ENCODE assay signal across 20 mouse cellular contexts in the genomic region with DNA sequence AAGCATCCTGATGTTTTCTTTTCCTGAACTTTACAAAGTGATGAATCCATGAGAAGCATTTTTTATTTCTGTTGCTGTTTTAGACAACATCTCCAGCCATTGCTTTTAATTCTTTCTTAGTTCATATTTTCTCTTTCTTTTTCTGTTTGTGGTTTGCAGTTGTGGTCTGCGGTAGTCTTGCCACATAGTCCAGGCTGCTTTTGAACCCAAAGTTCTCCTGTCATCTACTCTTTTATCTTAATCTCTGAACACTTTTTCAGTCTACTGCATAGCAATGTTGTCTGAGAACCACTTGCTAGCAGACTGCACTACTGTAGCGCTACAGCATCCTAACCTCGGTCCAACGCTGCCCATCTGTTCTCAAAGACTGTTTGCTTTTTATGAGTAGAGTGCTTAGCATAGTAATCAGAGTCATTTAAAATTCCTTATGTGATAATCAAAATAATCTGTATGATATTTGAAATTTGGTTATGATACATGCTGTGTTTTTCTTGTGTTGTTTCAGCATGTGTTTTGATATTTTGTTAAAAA.
DNase-seq lines count a peak whose midpoint lies in the region; ATAC-seq and TF ChIP-seq lines count a peak whose summit lies in the region.
"Had no signal": no experiment of that assay in that cellular context is flagged by ENCODE, and none has a peak within 500 bp of the region (broad histone marks: within the 10 kb centered on the region; RNA-seq: fewer than 3 reads in every experiment).

No protein-coding gene starts in this region.

- H3K27ac ChIP-seq in forebrain, embryonic 16.5 days (ENCODE audit: low read length): no peak overlapping the region
- no peak overlapping the region for H3K27ac ChIP-seq in forebrain, embryonic 11.5 days (ENCODE audit: low read depth, low read length)
- H3K27ac ChIP-seq: embryonic facial prominence, embryonic 13.5 days; heart, adult 2 months; hindbrain, embryonic 10.5 days; hindbrain, embryonic 14.5 days had no signal

- H3K9ac ChIP-seq in forebrain, embryonic 16.5 days (replicated peaks; ENCODE audit: low read depth, low read length): no peak overlapping the region
- H3K9ac ChIP-seq in forebrain, embryonic 11.5 days (ENCODE audit: low read length): no peak overlapping the region
- H3K9ac ChIP-seq: embryonic facial prominence, embryonic 13.5 days; heart, embryonic 12.5 days; hindbrain, embryonic 14.5 days had no signal

- H3K9me3 ChIP-seq in forebrain, embryonic 16.5 days (ENCODE audit: control insufficient read depth, low read length): no peaks in the 10 kb centered on the region
- no peaks in the 10 kb centered on the region for H3K9me3 ChIP-seq in forebrain, embryonic 11.5 days (ENCODE audit: control insufficient read depth, low read length)
- H3K9me3 ChIP-seq: embryonic facial prominence, embryonic 13.5 days; heart, embryonic 12.5 days; hindbrain, embryonic 10.5 days had no signal

- H3K36me3 ChIP-seq in forebrain, embryonic 16.5 days (ENCODE audit: control insufficient read depth, insufficient read depth): no peaks in the 10 kb centered on the region
- no peaks in the 10 kb centered on the region for H3K36me3 ChIP-seq in forebrain, embryonic 11.5 days (ENCODE audit: control insufficient read depth, insufficient read depth, low read length)
- H3K36me3 ChIP-seq: embryonic facial prominence, embryonic 13.5 days; heart, embryonic 12.5 days; hindbrain, embryonic 10.5 days had no signal

- ATAC-seq in forebrain, embryonic 16.5 days: peak; percentile 65; the same call in 1 of the 2 replicates
- ATAC-seq in forebrain, embryonic 11.5 days (replicated peaks; ENCODE audit: low FRiP score): no peak
- ATAC-seq in megakaryocyte, adult 5-6 weeks (ENCODE audit: poor library complexity, severe bottlenecking): peak; percentile 84
- ATAC-seq: activated CD4-positive, CD25-positive, alpha-beta regulatory T cell, adult 4 months; forebrain, embryonic 14.5 days; Patski had no signal

- DNase-seq in forebrain, embryonic 11.5 days (ENCODE audit: low spot score): no peak
- peak; percentile 14 to 35 for DNase-seq in layer of hippocampus, adult 8-10 months (ENCODE audit: low spot score in 2 of 2)
- no peak for DNase-seq in layer of hippocampus, postnatal 25 days (ENCODE audit: extremely low spot score in 1 of 2, low spot score in 1 of 2)
- DNase-seq in brain, embryonic 14.5 days (ENCODE audit: low read depth): peak; percentile 30
- DNase-seq in heart, adult 8-10 months (ENCODE audit: low spot score): no peak
- DNase-seq in cerebellum, postnatal 4 days (ENCODE audit: low spot score in 2 of 2): no peak
- DNase-seq: adrenal gland, postnatal 14 days; cerebellum, adult 2 months; cerebellum, postnatal 14 days; gastrocnemius, postnatal 10 days; heart, adult 2 months had no signal

- no peaks in the 10 kb centered on the region for H3K27me3 ChIP-seq in forebrain, embryonic 16.5 days (replicated peaks; ENCODE audit: control insufficient read depth, insufficient read depth, low read length)
- no peaks in the 10 kb centered on the region for H3K27me3 ChIP-seq in forebrain, embryonic 11.5 days (ENCODE audit: control insufficient read depth, insufficient read depth, low read length)
- H3K27me3 ChIP-seq: embryonic facial prominence, embryonic 13.5 days; heart, embryonic 12.5 days had no signal

- H3K4me1 ChIP-seq in forebrain, embryonic 16.5 days (replicated peaks; ENCODE audit: control insufficient read depth, insufficient read depth, low read length): no peaks in the 10 kb centered on the region
- no peaks in the 10 kb centered on the region for H3K4me1 ChIP-seq in forebrain, embryonic 11.5 days (replicated peaks; ENCODE audit: control insufficient read depth, insufficient read depth, low read length)
- H3K4me1 ChIP-seq: embryonic facial prominence, embryonic 13.5 days; heart, embryonic 12.5 days; hindbrain, embryonic 10.5 days had no signal

- TF ChIP-seq POLR2A in brain, embryonic 14.5 days (IDR thresholded peaks at IDR 0.05; ENCODE audit: borderline replicate concordance, extremely low read depth, insufficient read depth, insufficient read length, poor library complexity, severe bottlenecking): no peak

- no peak overlapping the region for H3K4me3 ChIP-seq in forebrain, embryonic 16.5 days (replicated peaks; ENCODE audit: low read length)
- no peak overlapping the region for H3K4me3 ChIP-seq in forebrain, embryonic 11.5 days (ENCODE audit: low read depth, low read length)
- H3K4me3 ChIP-seq: embryonic facial prominence, embryonic 13.5 days; heart, adult 2 months; heart, embryonic 12.5 days; hindbrain, embryonic 10.5 days had no signal

- 73% methylated on average over 4 of the region's 4 CpGs for WGBS in forebrain, embryonic 16.5 days
- WGBS in forebrain, embryonic 11.5 days: 97% methylated on average over 4 of the region's 4 CpGs

- TF ChIP-seq CTCF in brain, embryonic 14.5 days (IDR thresholded peaks at IDR 0.05; ENCODE audit: borderline replicate concordance, extremely low read depth, insufficient read depth, insufficient read length): no peak

- H3K4me2 ChIP-seq in forebrain, embryonic 16.5 days (ENCODE audit: low read length): no peak overlapping the region
- H3K4me2 ChIP-seq in forebrain, embryonic 11.5 days (ENCODE audit: low read depth, low read length, severe bottlenecking): no peak overlapping the region
- H3K4me2 ChIP-seq: embryonic facial prominence, embryonic 13.5 days; heart, embryonic 12.5 days; hindbrain, embryonic 14.5 days had no signal

Comparison
In these comparisons a context has a peak if more than half of its experiments do, and no peak if none do; other contexts are left out.
1. DNase-seq: peak in layer of hippocampus, adult 8-10 months (2 of 2) and brain, embryonic 14.5 days (single experiment); none in forebrain, embryonic 11.5 days (single experiment), layer of hippocampus, postnatal 25 days (0 of 2), heart, adult 8-10 months (single experiment) and cerebellum, postnatal 4 days (0 of 2).